Mouse (Mus musculus) liver, embryonic 14.5 days (tissue): Measurements from ENCODE around the gene Lsamp.

Experiments used
- CTCF ChIP-seq: IDR thresholded peaks from 2 replicates; pipeline ENCODE4 v1.5.1; 2016; ENCODE audit warnings: antibody characterized with exemption, low read depth, control low read depth
- EP300 ChIP-seq: IDR thresholded peaks from 2 replicates; pipeline ENCODE4 v1.6.1; 2016; ENCODE audit warnings: antibody characterized with exemption, low read depth

GRCm38 (mm10) chr16:40295240-40295639, 311.1 kb downstream of the Lsamp start:
- TF ChIP-seq CTCF (no peak), EP300 (no peak)
